Mouse (Mus musculus): ENCODE measurements around the gene Them4.

Gene Them4

GRCm38 (mm10) chr3:94367511-94367910 is 57.6 kb downstream of the Them4 start:
- no peak for DNase-seq (ENCODE audit: low read depth, low spot score)

GRCm38 (mm10) chr3:94368631-94369030 is 58.7 kb downstream of the Them4 start:
- DNase-seq (ENCODE audit: low read depth, low spot score): no peak

- DNase-seq (ENCODE audit: low read depth, low spot score): no peak
Measured at GRCm38 (mm10) chr3:94369709-94370108, 59.8 kb downstream of the Them4 start.

GRCm38 (mm10) chr3:94371637-94372036 is 61.7 kb downstream of the Them4 start:
- DNase-seq (ENCODE audit: low read depth, low spot score): no peak

- DNase-seq (ENCODE audit: low read depth, low spot score): no peak
Measured at GRCm38 (mm10) chr3:94372038-94372437, 62.1 kb downstream of the Them4 start.

- no peak for DNase-seq (ENCODE audit: low read depth, low spot score)
Measured at GRCm38 (mm10) chr3:94372641-94373040, 62.8 kb downstream of the Them4 start, which contains the start of gene Rorc. Gene Rorc, plus strand, starts transcription at chr3:94372794.

GRCm38 (mm10) chr3:94373090-94373489 is 63.2 kb downstream of the Them4 start:
- DNase-seq (ENCODE audit: low read depth, low spot score): no peak

GRCm38 (mm10) chr3:94373597-94374011 is 63.7 kb downstream of the Them4 start:
- no peak for DNase-seq (ENCODE audit: low read depth, low spot score)

GRCm38 (mm10) chr3:94374636-94375035 is 64.7 kb downstream of the Them4 start:
- DNase-seq (ENCODE audit: low read depth, low spot score): no peak

- no peak for DNase-seq (ENCODE audit: low read depth, low spot score)
Measured at GRCm38 (mm10) chr3:94375146-94375545, 65.3 kb downstream of the Them4 start.

GRCm38 (mm10) chr3:94375861-94376260 is 66.0 kb downstream of the Them4 start:
- peak; percentile 32 for DNase-seq (ENCODE audit: low read depth, low spot score)

- peak; percentile 31 for DNase-seq (ENCODE audit: low read depth, low spot score)
Measured at GRCm38 (mm10) chr3:94377028-94377923, 67.4 kb downstream of the Them4 start.

GRCm38 (mm10) chr3:94379831-94380510 is 70.1 kb downstream of the Them4 start:
- DNase-seq (ENCODE audit: low read depth, low spot score): peak; percentile 45

Data from CD4-positive, CD25-positive, alpha-beta regulatory T cell, adult 2 months (primary cell).